Mouse (Mus musculus) kidney, postnatal 36 days (tissue): ENCODE measurements at regions not wholly inside any gene's neighbourhood (a gene's known extent, or its start where the extent isn't known, plus 50 kb on each side); places are given as distances from the start of the nearest gene placed in this dataset.

Experiments used
- DNase-seq, 2 experiments: peaks; one replicate each; pipeline ENCODE4 v3.0.0; 2021 to 2022; ENCODE audit warnings: mixed read lengths in 2 of 2

DNA sequence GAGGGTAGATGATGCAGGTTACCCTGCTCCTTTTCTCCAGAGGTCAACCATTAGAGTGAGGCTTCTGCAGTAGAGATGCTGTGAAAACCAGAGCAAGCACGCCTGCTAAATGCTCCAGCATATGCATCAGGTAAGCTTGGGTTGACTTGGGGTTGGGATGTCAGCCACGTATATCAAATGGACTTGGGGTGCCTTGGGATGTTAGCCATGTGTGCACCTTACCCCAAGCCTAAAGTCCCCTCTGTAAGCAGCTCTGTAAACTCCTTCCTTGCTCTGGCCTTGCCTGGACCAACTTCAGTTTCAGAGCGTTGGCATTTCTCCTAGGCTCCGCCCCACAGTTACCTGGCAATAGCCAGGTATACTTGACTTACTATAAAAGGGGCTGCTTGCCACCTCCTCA lies 155.3 kb upstream of the Tmtc1 start:
- no peak for DNase-seq

DNA sequence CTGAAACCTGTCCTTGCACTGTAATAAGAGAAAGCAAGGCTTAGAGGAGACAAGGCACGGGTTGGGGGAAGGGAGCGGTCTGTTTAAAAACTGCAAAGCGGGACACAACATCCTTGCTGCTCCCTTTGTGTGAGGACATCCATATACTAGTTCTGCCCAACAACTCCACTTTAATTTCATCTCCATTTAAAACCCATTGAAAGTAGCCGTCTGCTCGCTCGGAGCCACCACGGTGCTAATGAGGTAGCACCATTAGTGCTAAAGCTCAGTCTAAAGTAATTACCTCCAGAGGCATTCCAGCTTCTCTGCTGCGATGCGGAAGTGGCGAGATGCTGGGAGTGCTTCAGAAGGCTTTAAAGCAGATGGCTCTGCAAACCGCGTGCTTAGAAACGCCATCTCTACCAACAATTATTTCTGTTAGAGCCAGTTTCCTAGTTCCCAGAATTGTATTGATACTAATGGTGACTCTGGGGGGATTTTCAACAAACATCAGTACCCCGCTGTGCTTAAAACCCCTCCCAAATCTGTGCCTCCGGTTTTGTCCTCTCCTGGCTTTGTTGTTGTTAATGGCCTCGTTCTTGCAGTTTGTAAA lies 154.7 kb upstream of the Tmtc1 start:
- peak in 1 of 2 experiments; percentile 11 for DNase-seq

DNA sequence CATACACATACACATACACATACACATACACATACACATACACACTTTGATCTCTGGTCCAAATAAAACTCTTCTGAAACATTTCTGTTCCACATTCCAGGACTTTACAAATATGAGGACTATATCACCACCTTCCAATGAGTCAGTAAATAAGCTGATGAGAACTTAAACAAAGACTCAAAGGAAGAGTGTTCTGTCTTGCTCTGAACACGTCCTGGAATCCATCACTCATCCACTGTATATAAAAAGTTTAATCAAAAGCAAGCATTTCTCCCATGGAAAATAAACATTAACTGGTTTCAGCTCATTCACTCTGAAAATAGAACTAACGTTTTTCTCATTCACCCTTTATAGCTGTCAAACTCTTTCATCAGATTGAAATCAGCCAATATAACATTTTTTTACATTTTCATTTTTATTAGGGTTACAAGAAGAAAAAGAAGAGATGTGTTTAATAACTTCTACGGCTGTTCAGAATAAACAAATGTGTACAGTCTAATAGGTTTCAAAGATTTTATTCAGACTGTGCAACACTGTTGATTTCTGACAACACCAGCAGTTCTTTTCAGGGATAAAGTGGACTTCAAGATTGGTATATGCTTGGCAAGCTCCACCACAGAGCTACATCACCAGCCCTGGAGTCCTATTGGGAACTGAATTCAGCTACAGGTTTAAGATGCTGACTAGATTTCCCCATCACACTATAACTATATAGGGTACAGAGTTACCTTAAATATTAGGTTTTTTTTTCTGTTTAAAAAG lies 151.0 kb upstream of the Tmtc1 start:
- DNase-seq: no peak

DNA sequence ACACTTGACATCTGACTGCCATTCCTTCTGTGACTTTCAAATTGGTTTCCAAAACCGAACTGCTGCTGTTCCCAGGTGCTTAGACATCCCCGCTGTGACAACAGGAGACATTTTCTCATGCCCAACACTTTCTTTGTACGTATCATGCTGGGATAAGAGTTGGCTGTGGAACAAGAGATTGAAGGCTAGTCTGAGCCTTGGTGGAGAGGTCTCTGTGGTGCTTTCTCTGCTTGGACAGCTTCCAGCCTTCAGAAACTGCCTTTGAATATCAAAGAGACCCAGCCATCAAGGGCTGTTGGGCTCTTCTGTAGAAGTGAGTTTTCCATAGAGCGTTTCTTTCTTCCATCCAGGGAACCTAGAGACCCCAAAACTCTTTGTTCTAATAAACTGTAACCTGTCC lies 144.8 kb upstream of the Tmtc1 start:
- no peak for DNase-seq

DNA sequence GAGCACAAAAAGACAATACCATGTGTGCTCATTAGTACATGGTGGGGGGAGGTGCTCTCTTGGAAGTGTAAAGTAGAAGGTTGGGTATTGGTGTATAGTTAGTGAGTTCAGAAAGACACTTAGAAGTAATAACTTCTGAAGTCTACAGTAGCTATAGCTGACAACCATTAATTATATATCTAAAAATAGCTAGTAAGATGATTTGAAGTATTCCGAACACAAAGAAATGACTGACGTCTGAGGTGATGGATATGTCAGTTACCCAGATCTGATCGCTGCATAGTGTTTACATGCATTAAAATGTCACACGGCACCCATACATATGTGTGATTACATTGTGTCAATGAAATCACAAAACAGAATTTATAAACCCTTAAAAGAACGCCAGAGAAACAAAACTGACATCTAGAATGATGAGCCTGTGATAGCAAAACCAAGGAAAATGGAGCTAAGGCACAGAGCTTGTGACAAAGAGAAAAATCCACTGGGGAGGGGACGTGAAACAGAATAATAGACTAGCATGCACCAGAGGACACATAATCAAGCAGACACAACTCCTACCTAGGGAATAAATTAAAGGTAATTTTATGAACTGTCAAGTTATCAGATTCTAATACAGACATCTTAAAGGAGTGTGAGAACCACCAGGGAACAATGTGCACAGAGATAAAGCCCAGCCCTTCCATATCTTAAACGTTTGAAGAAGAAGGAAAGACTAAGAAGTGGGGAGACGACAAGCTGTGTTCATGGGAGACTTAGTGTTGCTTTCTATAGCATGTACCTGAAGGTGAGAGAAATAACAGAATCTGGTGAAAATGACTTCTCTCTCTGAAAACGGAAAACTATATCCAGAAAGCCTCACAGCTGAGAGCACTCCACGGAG lies 142.5 kb upstream of the Tmtc1 start:
- DNase-seq: no peak

DNA sequence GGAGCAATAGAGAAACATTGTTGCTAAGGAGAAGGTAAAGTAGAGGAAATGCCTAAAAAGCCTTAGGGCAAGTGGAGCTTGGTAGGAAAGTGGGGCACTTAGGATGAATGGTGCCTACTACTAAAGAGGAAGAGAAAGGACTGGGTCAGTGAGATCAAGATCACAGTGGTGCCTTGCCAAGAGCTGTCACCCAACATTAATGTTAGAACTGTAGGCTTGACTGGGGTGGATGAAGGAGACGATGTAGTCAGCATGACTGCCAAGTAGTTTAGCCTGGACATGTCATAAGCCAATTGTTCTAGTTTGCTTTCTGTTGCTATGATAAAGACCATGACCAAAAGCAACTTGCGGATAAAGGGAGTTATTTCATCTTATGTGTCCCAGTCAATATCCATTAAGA lies 139.9 kb upstream of the Tmtc1 start:
- DNase-seq: no peak

DNA sequence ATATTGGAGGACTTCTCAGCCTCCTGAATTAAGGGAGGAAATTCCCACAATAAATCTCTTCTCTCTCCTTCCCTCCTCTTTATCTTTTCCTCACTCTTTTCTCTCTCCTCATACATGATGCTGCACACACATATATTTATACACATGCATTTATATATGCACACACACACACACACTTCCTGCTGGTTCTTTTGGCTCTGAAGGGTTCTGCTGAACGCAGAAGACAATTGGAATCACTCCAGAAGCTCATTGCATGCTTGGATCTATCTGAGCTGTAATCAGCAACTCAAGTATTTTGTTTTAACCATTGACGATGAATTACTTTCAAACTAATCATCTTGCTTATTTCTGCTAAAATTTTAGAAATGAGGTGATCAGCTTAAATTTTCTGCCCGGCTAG lies 134.1 kb upstream of the Tmtc1 start:
- DNase-seq: no peak

DNA sequence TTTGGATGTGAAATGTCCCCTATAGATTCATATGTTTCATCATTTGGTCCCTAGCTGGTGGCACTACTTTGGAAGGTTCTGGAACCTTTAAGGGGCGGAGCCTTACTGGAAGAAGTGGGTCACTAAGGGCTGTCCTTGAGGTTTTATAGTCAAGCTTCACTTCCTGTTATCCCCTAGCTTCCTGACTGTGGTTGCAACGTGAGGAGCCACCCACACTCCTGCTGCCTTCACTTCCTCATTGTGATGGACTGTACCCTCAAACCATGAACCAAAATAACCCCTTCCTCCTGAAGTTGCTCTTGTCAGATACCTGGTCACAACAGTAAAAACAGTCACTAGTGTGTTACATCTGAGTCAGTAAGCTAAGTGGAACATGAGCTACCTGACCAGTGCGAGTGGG lies 133.5 kb upstream of the Tmtc1 start:
- no peak for DNase-seq

DNA sequence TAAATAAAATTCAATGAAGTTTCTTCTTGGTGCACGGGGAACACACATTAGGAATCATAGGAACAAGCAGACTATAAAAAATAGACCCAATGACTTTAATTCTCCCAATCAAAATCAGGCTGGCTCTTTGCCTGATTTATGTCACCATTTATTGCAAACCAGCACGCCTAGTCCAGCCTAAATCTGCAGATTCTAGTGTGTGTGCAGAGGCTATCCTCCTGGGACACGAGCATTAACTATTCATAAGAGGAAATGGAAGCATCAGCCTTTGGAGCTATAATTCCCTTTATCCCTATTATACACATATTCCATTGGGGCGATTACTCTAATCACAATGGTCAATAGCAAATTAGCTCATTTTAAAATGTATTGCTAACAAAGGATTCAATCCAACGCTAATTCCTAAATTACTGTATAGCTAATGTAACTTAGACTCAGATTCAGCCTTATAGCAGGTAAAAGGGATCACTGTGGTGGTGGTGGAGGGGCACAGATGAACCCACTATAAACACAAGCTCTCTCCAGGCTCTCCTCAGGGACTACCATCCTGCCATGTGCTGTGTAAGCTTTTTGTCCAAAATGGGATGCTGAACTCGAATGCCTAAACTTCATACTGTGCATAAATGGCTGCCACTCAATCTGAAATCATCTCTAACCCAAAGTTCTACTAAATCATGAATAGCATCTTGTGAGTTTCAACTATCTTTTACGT lies 130.7 kb upstream of the Tmtc1 start:
- no peak for DNase-seq

DNA sequence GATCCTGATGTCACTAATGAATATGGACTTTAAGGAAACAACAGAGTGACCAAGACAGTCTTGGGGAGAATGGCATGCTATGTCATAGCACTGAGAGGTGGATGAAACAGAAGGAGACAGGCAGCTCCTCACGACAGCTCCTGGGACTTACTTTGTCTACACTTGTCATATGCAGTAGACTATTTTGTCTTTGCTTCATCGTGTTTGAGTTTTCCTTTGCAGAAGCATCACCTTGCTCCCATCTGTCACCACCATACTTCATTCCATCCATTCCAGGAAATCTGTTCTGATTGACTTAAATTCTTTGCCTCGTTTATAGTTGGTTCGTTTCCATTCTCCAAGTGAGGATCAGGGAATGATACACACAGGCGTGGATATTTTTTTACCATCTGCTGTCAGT lies 128.0 kb upstream of the Tmtc1 start:
- no peak for DNase-seq

DNA sequence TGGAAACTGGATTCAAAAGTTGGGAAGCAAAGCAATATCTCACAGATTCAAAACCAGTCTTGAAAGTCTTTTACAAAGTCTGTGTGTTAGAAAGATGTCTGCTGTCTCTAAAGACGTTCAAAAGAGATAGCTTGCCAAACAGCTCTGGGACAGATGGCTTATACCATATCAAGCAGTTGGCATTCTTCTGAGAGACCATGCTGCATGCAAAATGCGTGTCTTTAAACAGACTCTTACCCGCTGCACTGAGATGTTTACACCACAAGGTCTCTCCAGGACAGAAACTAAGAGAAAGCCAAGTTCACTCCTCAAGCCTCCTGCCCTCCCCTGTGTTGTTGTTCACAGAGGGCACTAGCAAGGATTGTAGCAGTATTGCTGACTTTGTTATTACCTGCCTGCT lies 127.5 kb upstream of the Tmtc1 start:
- no peak for DNase-seq

DNA sequence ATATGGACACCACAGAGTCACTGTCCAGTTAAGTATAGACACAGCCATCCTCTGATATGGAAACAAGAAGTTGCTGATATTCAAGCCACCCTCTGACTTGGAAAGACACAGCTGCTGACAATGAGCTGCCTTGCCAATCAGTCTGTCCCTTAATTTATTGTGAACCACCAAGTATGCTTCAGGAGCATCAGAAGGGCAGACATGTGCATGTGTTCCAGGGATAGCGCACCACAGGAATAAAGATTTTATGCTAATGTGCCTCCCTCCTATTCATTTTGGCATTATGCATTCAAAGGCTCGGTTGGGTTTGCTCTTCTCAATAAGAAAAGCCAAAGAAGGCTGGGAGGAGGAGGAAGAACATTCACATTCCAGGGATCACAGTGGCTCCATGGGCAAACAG lies 120.0 kb upstream of the Tmtc1 start:
- DNase-seq: no peak

DNA sequence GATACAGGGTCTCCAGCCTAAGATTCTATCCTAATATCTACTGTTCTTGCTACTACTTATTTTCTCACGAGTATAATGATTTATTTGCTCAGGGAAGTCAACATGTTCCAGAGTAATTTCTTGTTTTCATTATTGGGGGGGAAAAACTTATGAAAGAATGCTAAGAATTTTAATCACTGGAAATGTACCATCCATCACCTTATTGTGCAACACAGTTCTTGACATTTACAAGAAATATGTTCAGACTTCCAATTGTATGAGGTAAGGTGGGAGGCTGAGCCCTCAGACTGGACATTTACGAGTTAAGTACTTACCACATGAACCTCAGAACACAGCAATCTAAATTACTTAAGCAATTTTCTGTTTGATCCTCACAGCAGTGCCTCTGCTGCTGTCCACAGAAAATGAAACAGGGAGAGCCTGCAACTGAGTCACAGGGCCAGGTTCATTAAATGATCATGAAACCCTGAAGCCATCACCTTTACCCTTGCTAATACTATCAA lies 118.1 kb upstream of the Tmtc1 start:
- no peak for DNase-seq

DNA sequence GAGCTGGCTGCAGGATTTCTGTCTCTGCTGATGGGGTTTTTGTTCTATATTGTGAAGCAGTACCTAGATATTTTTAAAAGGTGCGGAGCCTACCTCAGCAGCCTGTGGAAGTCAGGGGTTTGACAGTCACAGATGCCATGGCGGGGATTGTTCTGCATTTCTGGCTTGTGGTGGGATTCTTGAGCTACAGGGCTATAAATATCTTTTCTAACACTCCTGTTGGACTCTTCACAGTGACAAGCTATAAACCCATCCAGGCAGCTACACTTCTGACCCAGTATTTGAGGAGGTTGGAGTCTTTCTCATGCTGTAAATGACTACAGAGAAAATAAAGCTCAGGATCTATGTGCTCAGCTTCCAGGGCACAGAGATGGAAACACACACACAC lies 112.3 kb upstream of the Tmtc1 start:
- DNase-seq: no peak

DNA sequence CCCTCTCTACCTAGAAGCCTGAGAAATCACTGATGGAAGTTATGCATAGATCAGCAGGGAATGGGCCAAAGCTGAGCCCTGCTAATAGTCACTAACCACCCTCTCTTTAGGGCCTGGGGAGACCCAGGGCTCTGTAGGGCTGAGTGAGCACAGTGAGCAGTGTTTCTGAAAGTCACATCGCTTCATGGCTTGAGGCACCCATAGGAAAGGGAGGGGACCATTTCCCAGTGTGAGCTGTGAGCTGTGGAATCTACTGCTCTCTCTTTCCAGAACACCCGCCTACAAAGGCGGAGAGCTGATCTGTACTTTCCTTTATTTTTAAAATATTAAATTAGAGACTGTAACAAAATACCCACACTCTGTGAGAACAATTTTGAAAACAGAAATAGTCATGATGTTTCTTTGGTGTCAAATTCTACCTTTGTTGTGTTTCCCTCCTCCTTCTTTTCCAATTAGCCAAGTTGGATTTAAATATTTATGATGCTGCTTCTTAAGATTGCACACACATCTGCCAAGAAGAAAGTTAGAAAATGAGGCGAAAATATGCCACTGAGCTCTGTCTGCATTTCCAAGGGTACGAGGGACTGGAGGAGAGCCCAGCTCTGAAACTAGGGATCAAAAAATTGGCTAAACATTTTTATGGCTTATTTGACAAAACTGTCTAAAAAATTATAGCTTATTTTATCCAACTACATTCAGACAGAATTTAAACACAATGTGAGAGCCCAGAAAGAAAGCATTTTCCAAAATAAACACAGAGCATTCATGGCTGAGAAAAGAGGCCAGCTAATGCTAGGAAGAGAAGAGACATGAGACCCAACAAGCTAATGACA lies 111.7 kb upstream of the Tmtc1 start:
- no peak for DNase-seq

DNA sequence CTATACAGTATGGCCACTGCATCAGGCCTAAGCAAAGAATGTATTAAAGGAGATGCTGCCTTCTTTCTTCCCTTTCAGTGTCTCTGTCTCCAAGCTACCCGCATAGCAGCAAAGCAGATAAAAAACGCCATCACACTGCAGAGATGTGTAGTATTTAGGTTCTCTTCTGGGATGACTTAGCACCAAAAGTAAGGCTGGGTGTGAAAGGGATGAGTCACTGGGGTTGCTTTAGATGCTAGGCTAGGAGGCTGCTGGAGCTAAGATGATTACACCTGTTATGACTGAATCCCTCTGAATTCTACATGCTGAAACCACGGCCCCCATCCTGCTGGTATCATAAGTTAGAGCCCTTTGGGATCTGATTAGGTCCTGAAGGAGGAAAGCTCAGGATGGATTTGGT lies 110.3 kb upstream of the Tmtc1 start:
- DNase-seq: no peak

DNA sequence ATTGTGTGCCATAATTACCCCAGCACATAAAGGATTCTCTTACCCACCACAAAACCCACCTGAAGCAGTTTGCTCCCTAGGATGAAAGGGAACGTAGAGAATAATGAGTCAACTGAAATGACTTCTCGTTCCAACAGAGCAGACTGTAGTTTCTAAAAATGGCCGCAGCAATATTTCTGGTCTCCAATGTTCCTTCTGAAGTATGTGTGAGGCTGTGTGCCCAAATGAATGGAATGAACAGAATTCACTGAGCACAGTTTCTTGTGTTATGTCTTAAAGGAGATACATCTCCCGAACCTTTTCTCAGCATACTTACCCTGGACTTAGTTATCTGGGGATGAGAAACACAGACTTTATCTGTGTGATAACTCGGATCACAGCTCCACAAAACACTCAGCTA lies 109.4 kb upstream of the Tmtc1 start:
- DNase-seq: no peak

DNA sequence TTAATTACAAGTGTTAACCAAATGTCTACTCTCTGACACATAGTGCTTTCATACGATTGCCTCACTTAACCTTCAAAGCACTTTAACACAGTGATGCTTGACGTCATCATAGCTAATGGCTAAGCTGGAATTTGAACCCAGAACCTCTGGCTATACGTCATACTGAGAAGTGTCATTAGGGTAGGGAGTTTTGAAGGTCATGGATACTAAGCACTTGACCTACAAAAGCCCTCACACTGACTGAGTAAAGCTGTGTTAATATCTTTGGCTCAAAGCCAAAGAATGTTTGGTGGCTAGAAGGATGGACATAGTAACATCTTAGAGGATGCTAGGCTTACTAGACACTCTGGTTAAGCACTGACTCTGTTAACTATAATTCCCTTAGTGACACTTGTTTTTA lies 106.9 kb upstream of the Tmtc1 start:
- DNase-seq: no peak

DNA sequence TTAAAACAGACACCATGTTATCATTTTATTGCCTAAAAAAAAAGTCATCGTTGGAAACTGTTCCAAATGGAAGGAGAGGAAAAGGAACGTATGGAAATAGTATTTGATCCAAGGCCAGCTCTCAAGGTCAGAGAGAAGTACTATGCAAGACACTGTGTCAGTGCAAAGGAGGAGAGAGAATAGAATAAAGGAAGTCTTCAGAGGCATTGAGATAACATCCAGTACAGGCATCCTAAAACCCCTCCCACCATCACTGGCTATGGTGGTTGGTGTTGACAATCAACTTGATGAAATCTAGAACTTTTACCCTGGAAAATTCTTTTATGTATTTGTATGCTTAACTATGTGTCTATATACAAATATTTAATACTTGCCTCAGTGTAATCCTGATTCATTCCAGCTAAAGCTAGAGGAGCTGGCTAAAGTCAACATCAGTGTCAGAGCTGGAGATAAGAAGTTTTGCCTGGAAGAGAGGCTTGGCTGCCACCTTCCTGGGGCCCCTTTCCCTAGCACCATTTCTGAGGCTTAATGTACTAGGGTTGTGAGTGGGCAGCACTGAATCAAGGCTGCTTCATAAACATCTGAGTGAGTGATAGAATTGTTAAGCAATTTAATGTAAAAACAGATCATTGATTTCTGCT lies 104.1 kb upstream of the Tmtc1 start:
- no peak for DNase-seq

DNA sequence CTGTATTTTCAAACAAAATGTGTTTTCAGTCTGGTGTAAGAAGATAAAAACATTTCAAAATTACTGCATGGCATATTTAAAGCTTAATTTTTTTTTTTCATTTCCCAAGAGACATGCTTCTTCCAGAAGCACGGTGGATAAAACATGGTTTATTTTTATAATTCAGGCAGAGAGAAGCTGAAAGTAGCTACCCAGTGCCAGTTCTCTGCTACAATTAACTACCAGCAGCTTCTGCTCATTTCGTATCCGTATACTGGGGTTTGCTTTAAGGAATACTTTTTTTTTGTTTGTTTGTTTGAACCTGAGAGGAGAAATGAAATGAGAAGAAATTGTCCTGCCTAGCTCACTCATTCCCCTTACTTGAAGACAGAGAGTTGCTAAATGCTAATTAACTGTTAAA lies 98.9 kb upstream of the Tmtc1 start:
- DNase-seq: no peak

DNA sequence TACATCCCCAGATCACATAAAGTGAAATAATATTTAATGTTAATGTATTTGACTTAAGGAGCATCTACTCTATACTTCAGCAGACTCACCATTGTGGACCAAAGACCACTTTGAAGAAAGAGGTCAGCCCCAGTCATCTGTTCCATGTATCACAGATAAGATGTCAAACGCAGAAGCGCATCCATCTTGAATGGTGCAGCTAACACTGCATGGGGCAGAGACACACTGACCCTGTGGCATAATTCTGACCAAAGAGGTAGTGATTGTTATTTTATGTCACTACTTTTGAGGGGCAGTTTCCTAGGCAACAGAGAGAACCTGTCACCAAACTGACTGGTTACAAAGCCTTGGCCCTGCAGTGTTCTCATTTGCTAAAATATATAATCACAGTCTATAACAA lies 97.8 kb upstream of the Tmtc1 start:
- DNase-seq: no peak
